Mouse (Mus musculus): ENCODE results near the gene Rpl36a. TPM values are rescaled to one million over a fixed set of nuclear protein-coding genes. Genes with fewer than 3 reads are reported as not detected.

Rpl36a gene
- polyA plus RNA-seq, 1 experiment from 2014 or later: 353 TPM

GRCm38 (mm10) chrX:134635860-134636259 lies 50.4 kb downstream of the Rpl36a start:
- no peaks in the 10 kb centered on the region for H3K27me3 ChIP-seq
- H3K4me3 ChIP-seq: no peak overlapping the region
- no peak overlapping the region for H3K27ac ChIP-seq
- no peak overlapping the region for H3K4me2 ChIP-seq (replicated peaks)
- H3K9me3 ChIP-seq: no peaks in the 10 kb centered on the region
- no peaks in the 10 kb centered on the region for H3K36me3 ChIP-seq
- 49% methylated on average over 3 of the region's 3 CpGs for WGBS
- no peak overlapping the region for H3K9ac ChIP-seq
- H3K4me1 ChIP-seq: no peaks in the 10 kb centered on the region
- ATAC-seq (ENCODE audit: insufficient number of reproducible peaks, insufficient read depth, low FRiP score, low TSS enrichment): no peak

Other genes with a start within 250 kb of the Rpl36a start
- 5.0 and 5.2 TPM in 2 replicates for gene Drp2, start 181.1 kb upstream of the Rpl36a start, polyA plus RNA-seq (2016; fragmentation: Nextera tagmentation; extraction: Ambion mirVana)
- 0.27 TPM in 2 replicates for gene Taf7l, start 109.2 kb upstream of the Rpl36a start, polyA plus RNA-seq (2016; fragmentation: Nextera tagmentation; extraction: Ambion mirVana)
- gene Timm8a1, start 43.8 kb upstream of the Rpl36a start, polyA plus RNA-seq (2016; fragmentation: Nextera tagmentation; extraction: Ambion mirVana): 63.8 and 65.0 TPM in 2 replicates
- 0.96 and 1.8 TPM in 2 replicates for gene Btk, start 2.1 kb upstream of the Rpl36a start, polyA plus RNA-seq (2016; fragmentation: Nextera tagmentation; extraction: Ambion mirVana)
- 4.7 and 4.8 TPM in 2 replicates for gene Gla, start 15.5 kb downstream of the Rpl36a start, polyA plus RNA-seq (2016; fragmentation: Nextera tagmentation; extraction: Ambion mirVana)
- gene Hnrnph2, start 15.5 kb downstream of the Rpl36a start, polyA plus RNA-seq (2016; fragmentation: Nextera tagmentation; extraction: Ambion mirVana): 160 and 174 TPM in 2 replicates
- 6.2 and 7.0 TPM in 2 replicates for gene Armcx4, start 100.9 kb downstream of the Rpl36a start, polyA plus RNA-seq (2016; fragmentation: Nextera tagmentation; extraction: Ambion mirVana)
- gene Armcx1, start 132.3 kb downstream of the Rpl36a start, polyA plus RNA-seq (2016; fragmentation: Nextera tagmentation; extraction: Ambion mirVana): 63.2 and 68.7 TPM in 2 replicates
- gene Armcx6, start 165.8 kb downstream of the Rpl36a start, polyA plus RNA-seq (2016; fragmentation: Nextera tagmentation; extraction: Ambion mirVana): 34.4 and 35.7 TPM in 2 replicates
- gene Armcx3, start 170.9 kb downstream of the Rpl36a start, polyA plus RNA-seq (2016; fragmentation: Nextera tagmentation; extraction: Ambion mirVana): 66.6 and 72.2 TPM in 2 replicates
- 89.9 and 95.3 TPM in 2 replicates for gene Armcx2, start 223.6 kb downstream of the Rpl36a start, polyA plus RNA-seq (2016; fragmentation: Nextera tagmentation; extraction: Ambion mirVana)

All from embryonic facial prominence, embryonic 12.5 days (tissue).